Mouse (Mus musculus) liver, adult 2 months (tissue): ENCODE data around the gene Mcfd2. TPM values are rescaled to one million over a fixed set of nuclear protein-coding genes. Genes with fewer than 3 reads are reported as not detected.

ENCODE experiments used
- DNase-seq: peaks from one replicate; pipeline ENCODE4 v3.0.0-alpha.2; 2011; ENCODE audit warnings: low read depth, low spot score; ENCODE audit errors: extremely low read depth
- H3K27ac ChIP-seq: fragments of 200-500 bp; replicated peaks from 2 replicates; pipeline ENCODE4 v1.5.1; 2012; ENCODE audit warnings: low read depth, mild to moderate bottlenecking, control low read depth, inconsistent platforms, low read length; ENCODE audit not compliant: insufficient read depth
- H3K27me3 ChIP-seq: fragments of 200-500 bp; 2 replicates; pipeline ENCODE4 v1.6.1; 2012; ENCODE audit warnings: mild to moderate bottlenecking, moderate library complexity, low read length, inconsistent platforms; ENCODE audit not compliant: control insufficient read depth, insufficient read depth
- H3K36me3 ChIP-seq: fragments of 200-500 bp; 2 replicates; pipeline ENCODE4 v1.6.1; 2012; ENCODE audit warnings: low read length, inconsistent platforms; ENCODE audit not compliant: control insufficient read depth, insufficient read depth
- H3K4me1 ChIP-seq: fragments of 200-500 bp; 2 replicates; pipeline ENCODE4 v1.6.1; 2011; ENCODE audit warnings: low read length; ENCODE audit not compliant: control insufficient read depth, insufficient read depth
- H3K4me3 ChIP-seq: fragments of 200-500 bp; 2 replicates; pipeline ENCODE4 v1.5.1; 2011; ENCODE audit warnings: low read depth, mild to moderate bottlenecking, control low read depth, low read length, moderate library complexity; ENCODE audit not compliant: insufficient read depth
- H3K79me2 ChIP-seq: fragments of 200-500 bp; 2 replicates; pipeline ENCODE4 v1.6.1; 2012; ENCODE audit warnings: inconsistent platforms, mild to moderate bottlenecking, low read length, moderate library complexity; ENCODE audit not compliant: control insufficient read depth, insufficient read depth
- H3K9ac ChIP-seq: fragments of 200-500 bp; 2 replicates; pipeline ENCODE4 v1.6.1; 2012; ENCODE audit warnings: low read depth, mild to moderate bottlenecking, control low read depth, inconsistent platforms, low read length
- CTCF ChIP-seq: fragments of 200-500 bp; IDR thresholded peaks from 2 replicates; pipeline ENCODE4 v1.5.1; 2011; ENCODE audit warnings: low read depth, low read length, control low read depth
- POLR2A ChIP-seq: fragments of 200-500 bp; IDR thresholded peaks from 2 replicates; pipeline ENCODE4 v1.6.1; 2011; ENCODE audit warnings: low read length, control low read depth; ENCODE audit not compliant: insufficient read depth; ENCODE audit errors: extremely low read depth
- WGBS: fragments of 180-500 bp; shearing (Covaris S2); methylation state at CpG from one replicate; pipeline ENCODE4 v1.1.7; 2018; 5-methylcytosine and 5-hydroxymethylcytosine counted together
- polyA plus RNA-seq: library from polyadenylated mRNA; depleted of rRNA; stranded (reverse); fragments of >200 nt; gene quantifications from 2 replicates; pipeline ENCODE4 v1.2.3, GENCODE M21; 2012
- total RNA-seq: library from RNA; depleted of rRNA; stranded (reverse); fragments of >200 nt; gene quantifications from 2 replicates; pipeline ENCODE4 v1.2.3, GENCODE M21; 2014

The Mcfd2 gene
- total and polyA plus RNA-seq, 2 experiments: 231 to 263 TPM

- Histone ChIP-seq H3K27ac (peak overlapping the region; percentile 94), H3K27me3 (no peaks in the 10 kb centered on the region), H3K9ac (no peak overlapping the region), H3K4me3 (no peak overlapping the region), H3K36me3 (no peaks in the 10 kb centered on the region), H3K79me2 (peaks cover 26% of the 10 kb centered on the region; the same call in 1 of the 2 replicates), H3K4me1 (peaks cover 60% of the 10 kb centered on the region)
- WGBS: 69% methylated on average over 8 of the region's 8 CpGs
- no peak for DNase-seq
- TF ChIP-seq CTCF: no peak
- no peak for TF ChIP-seq POLR2A
These were observed 21.6 kb upstream of the Mcfd2 start for GRCm38 (mm10) chr17:87287197-87287777.

- H3K27ac ChIP-seq: peak overlapping the region; percentile 94; the same call in 1 of the 2 replicates
- peaks cover 54% of the 10 kb centered on the region for H3K4me1 ChIP-seq
- no peak for DNase-seq
- H3K36me3 ChIP-seq: no peaks in the 10 kb centered on the region
- 0 out of 2 replicates have a peak overlapping the region, but pooled peaks have one; percentile 5 for H3K9ac ChIP-seq
- no peak for TF ChIP-seq POLR2A
- TF ChIP-seq CTCF: no peak
- H3K27me3 ChIP-seq: no peaks in the 10 kb centered on the region
- H3K79me2 ChIP-seq: peaks cover 26% of the 10 kb centered on the region; the same call in 1 of the 2 replicates
- no peak overlapping the region for H3K4me3 ChIP-seq
- WGBS: 86% methylated on average over 8 of the region's 8 CpGs
These were observed 20.9 kb upstream of the Mcfd2 start for GRCm38 (mm10) chr17:87286481-87287143.

- Histone ChIP-seq H3K27me3 (no peaks in the 10 kb centered on the region), H3K36me3 (no peaks in the 10 kb centered on the region), H3K27ac (peak overlapping the region; percentile 96), H3K4me1 (peaks cover 53% of the 10 kb centered on the region), H3K9ac (peak overlapping the region; percentile 31; the same call in 1 of the 2 replicates), H3K79me2 (peaks cover 26% of the 10 kb centered on the region; the same call in 1 of the 2 replicates), H3K4me3 (no peak overlapping the region)
- 49% methylated on average over 23 of the region's 23 CpGs for WGBS
- TF ChIP-seq POLR2A: no peak
- TF ChIP-seq CTCF: no peak
- peak; percentile 61 for DNase-seq
These were observed 20.2 kb upstream of the Mcfd2 start for GRCm38 (mm10) chr17:87285731-87286465.

GRCm38 (mm10) chr17:87284482-87285040, 18.8 kb upstream of the Mcfd2 start:
- TF ChIP-seq CTCF (no peak), POLR2A (no peak)
- H3K27me3 ChIP-seq: no peaks in the 10 kb centered on the region
- peak overlapping the region; percentile 67 for H3K9ac ChIP-seq
- no peaks in the 10 kb centered on the region; the same call in 1 of the 2 replicates for H3K36me3 ChIP-seq
- peak; percentile 89 for DNase-seq
- H3K4me1 ChIP-seq: peaks cover 43% of the 10 kb centered on the region
- peaks cover 26% of the 10 kb centered on the region; the same call in 1 of the 2 replicates for H3K79me2 ChIP-seq
- H3K27ac ChIP-seq: peak overlapping the region; percentile 96
- WGBS: 38% methylated on average over 7 of the region's 7 CpGs
- H3K4me3 ChIP-seq: peak overlapping the region; percentile 38

GRCm38 (mm10) chr17:87283755-87284481, 18.2 kb upstream of the Mcfd2 start:
- TF ChIP-seq POLR2A (0 out of 2 replicates have a peak, but pooled peaks have one; percentile 37), CTCF (no peak)
- H3K27ac ChIP-seq: peak overlapping the region; percentile 96
- 9% methylated on average over 21 of the region's 21 CpGs for WGBS
- peaks cover 26% of the 10 kb centered on the region; the same call in 1 of the 2 replicates for H3K79me2 ChIP-seq
- peak; percentile 92 for DNase-seq
- H3K4me1 ChIP-seq: peaks cover 38% of the 10 kb centered on the region
- H3K4me3 ChIP-seq: peak overlapping the region; percentile 94
- no peaks in the 10 kb centered on the region for H3K27me3 ChIP-seq
- H3K36me3 ChIP-seq: no peaks in the 10 kb centered on the region; the same call in 1 of the 2 replicates
- peak overlapping the region; percentile 95 for H3K9ac ChIP-seq
